Mouse (Mus musculus): Measurements from ENCODE around the gene Calcrl.
A peak's percentile ranks its signal among the peaks of the same experiment; 100 is the strongest.
"Not testable (repeated sequence)": the region's sequence is repeated elsewhere in the genome, so short reads cannot be mapped to it uniquely, and the experiment has no call there.

Calcrl gene

GRCm38 (mm10) chr2:84389075-84389474 is 36.1 kb downstream of the Calcrl start:
- DNase-seq (ENCODE audit: low read depth, low spot score) = no peak

- not testable (repeated sequence) for DNase-seq (ENCODE audit: low read depth, low spot score)
These were observed 36.7 kb downstream of the Calcrl start for GRCm38 (mm10) chr2:84388537-84388936.

GRCm38 (mm10) chr2:84388023-84388416 is 37.2 kb downstream of the Calcrl start:
- no peak for DNase-seq (ENCODE audit: low read depth, low spot score)

GRCm38 (mm10) chr2:84387394-84388022 is 37.7 kb downstream of the Calcrl start:
- DNase-seq (ENCODE audit: low read depth, low spot score) = no peak

- DNase-seq (ENCODE audit: low read depth, low spot score) = no peak
These were observed 38.4 kb downstream of the Calcrl start for GRCm38 (mm10) chr2:84386563-84387393.

GRCm38 (mm10) chr2:84384911-84385693 is 40.1 kb downstream of the Calcrl start:
- DNase-seq (ENCODE audit: low read depth, low spot score) = no peak

GRCm38 (mm10) chr2:84383828-84384227 is 41.4 kb downstream of the Calcrl start:
- DNase-seq (ENCODE audit: low read depth, low spot score) = no peak

GRCm38 (mm10) chr2:84382556-84382955 is 42.7 kb downstream of the Calcrl start:
- no peak for DNase-seq (ENCODE audit: low read depth, low spot score)

- no peak for DNase-seq (ENCODE audit: low read depth, low spot score)
These were observed 43.2 kb downstream of the Calcrl start for GRCm38 (mm10) chr2:84381997-84382396.

- no peak for DNase-seq (ENCODE audit: low read depth, low spot score)
These were observed 44.4 kb downstream of the Calcrl start for GRCm38 (mm10) chr2:84380816-84381215.

- no peak for DNase-seq (ENCODE audit: low read depth, low spot score)
These were observed 46.5 kb downstream of the Calcrl start for GRCm38 (mm10) chr2:84378678-84379077.

GRCm38 (mm10) chr2:84369256-84369655 is 56.0 kb downstream of the Calcrl start:
- no peak for DNase-seq (ENCODE audit: low read depth, low spot score)

- DNase-seq (ENCODE audit: low read depth, low spot score) = no peak
These were observed 58.5 kb downstream of the Calcrl start for GRCm38 (mm10) chr2:84366742-84367141.

GRCm38 (mm10) chr2:84365266-84365665 is 59.9 kb downstream of the Calcrl start:
- no peak for DNase-seq (ENCODE audit: low read depth, low spot score)

GRCm38 (mm10) chr2:84362779-84363719 is 62.2 kb downstream of the Calcrl start:
- DNase-seq (ENCODE audit: low read depth, low spot score) = no peak

- DNase-seq (ENCODE audit: low read depth, low spot score) = no peak
These were observed 66.4 kb downstream of the Calcrl start for GRCm38 (mm10) chr2:84358690-84359343.

GRCm38 (mm10) chr2:84355281-84355680 is 69.9 kb downstream of the Calcrl start:
- DNase-seq (ENCODE audit: low read depth, low spot score) = no peak

GRCm38 (mm10) chr2:84347376-84347775 is 77.8 kb downstream of the Calcrl start:
- peak; percentile 15 for DNase-seq (ENCODE audit: low read depth, low spot score)

GRCm38 (mm10) chr2:84343756-84344155 is 81.5 kb downstream of the Calcrl start:
- DNase-seq (ENCODE audit: low read depth, low spot score) = no peak

- DNase-seq (ENCODE audit: low read depth, low spot score) = no peak
These were observed 87.3 kb downstream of the Calcrl start for GRCm38 (mm10) chr2:84337774-84338450.

Measured in CD4-positive, CD25-positive, alpha-beta regulatory T cell, adult 2 months (primary cell).